Mouse (Mus musculus): ENCODE measurements around the gene Rfxank. TPM values are rescaled to one million over a fixed set of nuclear protein-coding genes. Genes with fewer than 3 reads are reported as not detected.

Gene Rfxank
- polyA plus RNA-seq (2015; fragmentation: Nextera tagmentation; extraction: Ambion mirVana) = 12.5 and 14.3 TPM in 2 replicates

DNA sequence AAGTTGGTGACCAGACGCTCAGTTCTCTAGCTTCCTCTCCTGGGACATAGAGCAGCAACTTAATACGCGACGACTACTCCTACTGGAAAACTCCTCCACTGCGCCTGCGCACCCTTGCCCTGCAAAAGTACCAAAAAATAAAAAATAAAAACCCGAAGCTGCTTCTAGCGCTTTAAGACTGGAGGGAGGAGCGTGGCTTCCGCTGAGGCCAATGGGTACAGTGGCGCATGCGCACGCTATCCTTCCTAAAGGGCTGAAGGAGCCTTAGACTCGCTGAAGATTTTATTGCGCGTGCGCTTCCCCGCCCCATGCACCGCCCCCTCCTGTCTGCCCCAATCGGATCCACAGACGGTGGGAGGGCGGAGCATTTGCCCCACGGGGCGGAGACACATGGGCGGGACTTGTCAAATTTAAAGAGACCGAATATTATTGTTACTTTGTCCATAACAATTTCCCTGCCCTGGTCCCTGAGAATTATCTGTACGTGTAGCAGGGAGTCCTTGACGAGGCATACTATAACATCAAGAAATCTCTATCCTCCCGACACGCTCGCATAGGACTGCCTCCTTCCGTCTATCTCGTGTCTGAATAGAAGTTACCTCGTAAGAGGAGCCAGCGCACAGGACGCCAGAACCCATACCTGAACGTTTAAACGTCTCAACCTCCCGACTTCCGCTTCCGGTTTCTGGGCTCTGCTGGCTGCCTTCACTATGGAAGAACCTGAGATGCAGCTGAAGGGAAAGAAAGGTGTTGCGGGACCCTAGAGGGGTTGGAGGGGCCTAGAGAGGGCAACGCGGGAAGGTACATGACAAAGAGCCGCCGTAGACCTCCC lies at the start of gene Rfxank, which contains the start of the genes Borcs8 and Mef2b:
Gene Rfxank (minus strand): TSS at position 129 of the 832 bp plus-strand sequence.
Gene Borcs8 (plus strand): TSS at position 474 of the 832 bp plus-strand sequence.
Gene Mef2b (plus strand): TSS at position 686 of the 832 bp plus-strand sequence.
- no peaks in the 10 kb centered on the region for H3K9me3 ChIP-seq
- H3K27ac ChIP-seq = peak within 1 kb of the TSS; percentile 89
- ATAC-seq (ENCODE audit: low FRiP score) = peak; percentile 97
- no peaks in the 10 kb centered on the region for H3K27me3 ChIP-seq
- H3K9ac ChIP-seq = peak within 1 kb of the TSS; percentile 89
- peak within 1 kb of the TSS; percentile 83 for H3K4me3 ChIP-seq
- peaks cover 50% of the 10 kb centered on the region for H3K36me3 ChIP-seq
- H3K4me2 ChIP-seq = peak within 1 kb of the TSS; percentile 87
- H3K4me1 ChIP-seq (replicated peaks) = peaks cover 25% of the 10 kb centered on the region
- WGBS = under 1% methylated on average over 46 of the region's 46 CpGs

DNA sequence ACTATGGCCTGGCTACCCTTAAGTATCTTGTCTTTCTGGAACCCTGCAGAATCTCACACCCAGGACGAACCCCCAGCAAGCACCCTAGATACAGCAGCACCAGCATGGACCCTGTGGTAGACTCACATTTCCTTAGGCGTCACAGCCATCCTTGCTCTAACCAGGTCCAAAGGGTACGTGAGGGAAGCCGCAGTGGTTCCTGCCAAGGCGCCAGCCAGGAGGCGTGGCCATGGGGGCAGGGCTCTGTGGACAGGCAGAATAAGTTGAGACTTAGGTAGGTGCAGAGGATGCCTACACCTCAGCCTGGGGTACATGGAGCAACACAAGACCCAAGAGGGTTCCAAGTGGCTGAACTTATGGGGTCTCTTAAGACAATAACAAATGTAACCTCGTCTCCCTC lies 49.8 kb upstream of the Rfxank start:
- no peak overlapping the region for H3K27ac ChIP-seq
- H3K4me1 ChIP-seq (replicated peaks) = peaks cover 5% of the 10 kb centered on the region
- no peaks in the 10 kb centered on the region for H3K27me3 ChIP-seq
- WGBS = 75% methylated on average over 7 of the region's 7 CpGs
- H3K9ac ChIP-seq = no peak overlapping the region
- H3K4me3 ChIP-seq = no peak overlapping the region
- H3K4me2 ChIP-seq = no peak overlapping the region
- H3K9me3 ChIP-seq = no peaks in the 10 kb centered on the region
- no peak for ATAC-seq (ENCODE audit: low FRiP score)
- peaks cover 25% of the 10 kb centered on the region for H3K36me3 ChIP-seq

DNA sequence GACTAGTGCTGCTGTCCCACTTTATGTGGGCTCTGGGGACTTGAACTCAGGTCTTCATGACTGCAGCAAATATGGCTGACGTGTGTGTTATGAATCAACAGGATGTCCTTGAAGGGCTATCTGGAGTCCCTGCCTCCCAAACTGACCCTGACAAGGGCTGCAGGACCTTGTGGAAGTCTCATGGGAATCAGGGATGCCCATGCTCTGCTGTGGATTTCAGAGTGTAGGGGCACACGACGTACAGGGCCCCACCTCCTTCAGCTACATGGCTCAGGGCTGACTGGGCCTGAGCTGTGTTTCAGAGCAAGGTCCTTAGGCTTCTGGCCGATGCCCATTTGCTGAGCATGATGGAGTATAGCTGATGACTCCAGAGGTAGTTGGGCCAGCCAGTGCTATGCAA lies 44.2 kb upstream of the Rfxank start:
- H3K9me3 ChIP-seq = no peaks in the 10 kb centered on the region
- H3K4me2 ChIP-seq = no peak overlapping the region
- no peak for ATAC-seq (ENCODE audit: low FRiP score)
- 88% methylated on average over 4 of the region's 4 CpGs for WGBS
- H3K4me3 ChIP-seq = no peak overlapping the region
- H3K9ac ChIP-seq = no peak overlapping the region
- no peaks in the 10 kb centered on the region for H3K27me3 ChIP-seq
- H3K36me3 ChIP-seq = peaks cover 52% of the 10 kb centered on the region
- H3K4me1 ChIP-seq (replicated peaks) = peaks cover 4% of the 10 kb centered on the region; the same call in 1 of the 2 replicates
- no peak overlapping the region for H3K27ac ChIP-seq

DNA sequence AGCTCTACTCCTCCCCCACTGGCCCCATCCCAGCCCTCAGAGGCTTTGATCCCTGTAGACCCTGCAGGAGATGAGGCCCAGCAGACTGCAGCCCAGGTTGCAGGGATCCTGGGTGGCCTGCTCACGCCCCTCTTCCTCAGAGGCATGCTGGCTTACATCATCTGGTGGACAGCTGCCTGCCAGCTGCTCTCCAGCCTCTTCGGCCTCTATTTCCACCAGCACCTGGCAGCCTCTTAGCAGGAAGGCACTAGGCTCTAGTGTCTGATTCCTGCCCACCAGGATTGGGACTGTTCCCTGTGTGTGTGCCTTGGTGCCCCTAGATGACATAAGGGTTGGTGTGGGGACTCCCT lies 42.9 kb upstream of the Rfxank start:
- peaks cover 4% of the 10 kb centered on the region; the same call in 1 of the 2 replicates for H3K4me1 ChIP-seq (replicated peaks)
- H3K4me2 ChIP-seq = no peak overlapping the region
- H3K36me3 ChIP-seq = peaks cover 51% of the 10 kb centered on the region
- H3K9me3 ChIP-seq = no peaks in the 10 kb centered on the region
- no peak overlapping the region for H3K27ac ChIP-seq
- H3K9ac ChIP-seq = 0 out of 2 replicates have a peak overlapping the region, but pooled peaks have one; percentile 43
- no peak for ATAC-seq (ENCODE audit: low FRiP score)
- WGBS = 60% methylated on average over 2 of the region's 2 CpGs
- H3K4me3 ChIP-seq = no peak overlapping the region
- H3K27me3 ChIP-seq = no peaks in the 10 kb centered on the region

DNA sequence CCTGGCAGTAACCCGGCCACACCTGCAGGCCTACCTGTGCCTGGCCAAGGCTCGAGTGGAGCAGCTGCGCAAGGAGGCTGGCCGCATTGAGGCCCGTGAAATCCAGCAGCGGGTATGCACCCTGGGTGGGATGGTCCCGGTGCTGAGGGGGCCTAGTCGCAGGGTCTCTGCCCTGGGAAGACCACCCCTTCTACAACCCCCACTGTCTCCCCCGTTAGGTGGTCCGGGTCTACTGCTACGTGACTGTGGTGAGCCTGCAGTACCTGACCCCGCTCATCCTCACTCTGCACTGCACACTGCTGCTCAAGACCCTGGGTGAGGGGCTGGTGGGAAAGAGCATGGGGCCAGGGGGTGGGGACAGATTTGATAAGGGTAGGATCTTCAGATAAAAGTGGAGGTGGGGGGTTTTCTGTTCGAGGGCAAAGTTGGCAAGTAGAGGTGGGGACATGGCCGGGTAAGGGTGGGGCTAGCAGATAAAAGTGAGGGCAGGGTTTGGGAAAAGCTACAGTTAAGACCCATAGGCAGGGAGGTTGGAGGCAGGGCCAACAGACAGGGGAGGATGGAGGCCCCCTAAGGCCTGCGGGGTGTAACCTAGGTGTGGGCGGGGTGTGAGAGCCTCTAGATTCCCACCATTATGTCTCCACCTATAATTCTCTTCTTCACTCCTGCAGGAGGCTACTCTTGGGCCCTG lies 42.4 kb upstream of the Rfxank start:
- Histone ChIP-seq H3K4me1 (replicated peaks) (peaks cover 4% of the 10 kb centered on the region; the same call in 1 of the 2 replicates), H3K27me3 (no peaks in the 10 kb centered on the region), H3K4me3 (no peak overlapping the region), H3K9ac (0 out of 2 replicates have a peak overlapping the region, but pooled peaks have one; percentile 43), H3K27ac (no peak overlapping the region), H3K9me3 (no peaks in the 10 kb centered on the region), H3K4me2 (no peak overlapping the region), H3K36me3 (peaks cover 54% of the 10 kb centered on the region)
- ATAC-seq (ENCODE audit: low FRiP score) = 0 out of 2 replicates have a peak, but pooled peaks have one; percentile 9
- 86% methylated on average over 16 of the region's 16 CpGs for WGBS

DNA sequence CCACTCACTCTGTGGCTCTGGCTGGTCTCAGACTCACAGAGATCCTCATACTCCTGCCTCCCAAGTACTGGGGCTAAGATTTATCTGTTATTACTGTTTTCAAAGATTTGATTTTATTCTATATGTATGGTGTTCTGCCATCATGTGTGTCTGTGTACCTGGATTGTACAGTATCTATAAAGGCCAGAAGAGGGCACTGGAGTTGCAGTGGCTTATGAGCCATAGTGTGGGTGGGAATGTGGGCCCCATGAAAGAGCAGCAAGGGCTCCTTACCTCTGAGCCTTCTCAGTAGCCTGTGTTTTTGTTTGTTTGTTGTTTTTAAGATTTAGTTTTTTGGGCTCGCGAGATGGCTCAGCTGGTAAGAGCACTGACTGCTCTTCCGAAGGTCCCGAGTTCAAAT lies 40.1 kb upstream of the Rfxank start:
- H3K4me2 ChIP-seq = no peak overlapping the region
- H3K36me3 ChIP-seq = peaks cover 54% of the 10 kb centered on the region
- ATAC-seq (ENCODE audit: low FRiP score) = no peak
- no peaks in the 10 kb centered on the region for H3K9me3 ChIP-seq
- no peaks in the 10 kb centered on the region for H3K27me3 ChIP-seq
- H3K27ac ChIP-seq = no peak overlapping the region
- WGBS = 96% methylated on average over 4 of the region's 4 CpGs
- peaks cover 8% of the 10 kb centered on the region for H3K4me1 ChIP-seq (replicated peaks)
- H3K4me3 ChIP-seq = no peak overlapping the region
- H3K9ac ChIP-seq = no peak overlapping the region

DNA sequence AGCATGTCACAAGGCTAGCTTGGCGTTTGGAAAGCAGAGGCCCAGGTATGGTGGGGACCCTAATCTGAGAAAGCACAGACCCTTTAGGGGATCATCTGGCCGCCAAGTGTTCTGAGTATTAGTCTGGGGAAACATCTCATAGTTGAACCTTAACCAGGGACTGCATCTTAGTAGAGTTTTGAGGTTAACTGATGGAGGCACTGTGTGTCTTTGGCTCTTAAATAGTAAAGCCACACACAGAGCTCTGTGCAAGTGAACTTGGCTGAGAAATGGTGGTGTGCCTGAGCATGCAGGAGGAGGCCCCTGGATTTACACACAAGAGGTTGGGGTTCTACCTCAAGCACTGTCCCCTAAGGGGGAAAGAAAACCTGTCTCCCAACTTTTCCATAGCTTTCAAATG lies 39.3 kb upstream of the Rfxank start:
- H3K27me3 ChIP-seq = no peaks in the 10 kb centered on the region
- no peak overlapping the region for H3K27ac ChIP-seq
- H3K4me2 ChIP-seq = no peak overlapping the region
- no peak overlapping the region for H3K9ac ChIP-seq
- peaks cover 53% of the 10 kb centered on the region for H3K36me3 ChIP-seq
- no peak overlapping the region for H3K4me3 ChIP-seq
- WGBS = 88% methylated on average over 2 of the region's 2 CpGs
- ATAC-seq (ENCODE audit: low FRiP score) = no peak
- peaks cover 17% of the 10 kb centered on the region for H3K4me1 ChIP-seq (replicated peaks)
- H3K9me3 ChIP-seq = no peaks in the 10 kb centered on the region

DNA sequence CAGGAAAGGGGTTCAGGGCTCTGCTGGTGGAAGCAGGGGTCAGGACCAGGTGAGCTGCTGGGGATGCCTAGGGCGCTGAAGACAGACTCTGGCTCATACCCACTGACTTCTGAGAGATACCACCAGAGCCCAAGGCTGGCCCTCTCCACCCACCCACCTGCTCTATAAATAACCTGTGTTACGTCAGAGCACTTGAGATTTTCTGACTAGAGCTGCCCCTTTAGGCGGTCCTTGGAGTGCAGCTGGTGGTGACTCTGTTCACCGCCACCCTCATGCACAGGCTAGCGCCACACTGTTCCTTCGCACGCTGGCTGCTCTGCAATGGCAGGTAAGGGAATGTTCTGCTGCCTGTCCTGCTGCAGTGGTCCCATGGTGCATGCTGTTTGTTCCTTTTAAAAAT lies 35.1 kb upstream of the Rfxank start:
- no peak for ATAC-seq (ENCODE audit: low FRiP score)
- Histone ChIP-seq H3K4me2 (no peak overlapping the region), H3K27me3 (0 out of 2 replicates have a peak, but pooled peaks cover 2% of the 10 kb centered on the region), H3K36me3 (peaks cover 20% of the 10 kb centered on the region), H3K9me3 (no peaks in the 10 kb centered on the region), H3K4me1 (replicated peaks) (peaks cover 28% of the 10 kb centered on the region), H3K9ac (peak overlapping the region; percentile 35), H3K27ac (no peak overlapping the region), H3K4me3 (no peak overlapping the region)
- WGBS = 91% methylated on average over 7 of the region's 7 CpGs

DNA sequence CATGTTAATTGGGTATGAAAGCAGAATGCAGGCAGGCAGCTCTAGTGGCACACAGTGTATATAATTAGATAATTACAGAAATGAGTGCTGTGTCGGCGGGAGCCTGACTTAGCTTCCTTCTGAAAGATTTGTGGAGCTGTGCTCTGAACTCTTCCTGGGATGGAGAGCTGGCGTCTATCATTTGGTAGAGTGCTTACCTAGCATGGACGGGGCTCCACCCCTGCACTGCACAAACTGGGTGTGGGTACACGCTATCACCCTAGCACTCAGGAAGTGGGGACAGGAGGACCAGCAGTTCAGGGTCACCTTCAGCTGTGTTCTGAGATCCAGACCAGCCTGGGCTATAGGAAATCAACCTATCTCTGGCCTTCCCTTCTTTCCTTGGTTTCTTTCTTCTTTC lies 34.4 kb upstream of the Rfxank start:
- H3K4me3 ChIP-seq = peak overlapping the region; percentile 66; the same call in 1 of the 2 replicates
- WGBS = 85% methylated on average over 5 of the region's 5 CpGs
- H3K36me3 ChIP-seq = peaks cover 15% of the 10 kb centered on the region
- H3K27ac ChIP-seq = no peak overlapping the region
- peaks cover 28% of the 10 kb centered on the region for H3K4me1 ChIP-seq (replicated peaks)
- no peak for ATAC-seq (ENCODE audit: low FRiP score)
- no peaks in the 10 kb centered on the region for H3K9me3 ChIP-seq
- peak overlapping the region; percentile 56 for H3K4me2 ChIP-seq
- H3K27me3 ChIP-seq = 0 out of 2 replicates have a peak, but pooled peaks cover 4% of the 10 kb centered on the region
- peak overlapping the region; percentile 78 for H3K9ac ChIP-seq

DNA sequence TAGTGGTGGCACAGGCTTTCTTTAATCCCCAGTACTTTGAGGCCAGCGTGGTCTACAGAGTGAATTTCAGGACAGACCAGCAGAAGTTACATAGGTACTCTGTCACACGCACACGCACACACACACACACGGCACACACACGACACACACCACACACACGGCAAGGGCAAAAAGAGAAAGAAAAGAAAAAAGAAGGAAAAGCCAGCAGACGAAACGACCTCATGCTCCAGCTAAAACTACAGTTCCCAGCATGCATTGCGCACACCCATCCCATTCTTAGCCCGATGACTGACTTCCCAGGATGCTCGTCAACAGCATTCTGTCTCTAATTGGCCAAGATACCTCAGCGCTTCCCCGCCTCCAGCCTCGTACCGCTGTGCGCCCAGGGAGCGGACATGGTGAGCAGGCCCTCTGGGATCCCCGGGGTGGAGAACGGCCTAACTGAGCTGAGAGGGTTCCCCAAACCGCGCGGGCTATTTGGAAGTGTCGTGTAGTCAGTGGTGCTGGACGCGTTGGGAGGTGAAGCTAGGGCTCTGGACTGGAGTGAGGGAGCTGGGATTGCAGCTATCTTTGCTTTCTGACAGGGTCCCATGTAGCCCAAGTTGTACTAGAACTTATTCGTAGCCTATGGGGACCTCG lies 33.2 kb upstream of the Rfxank start, which contains the start of gene Tmem161a:
Gene Tmem161a (plus strand): TSS at position 314 of the 639 bp plus-strand sequence.
- H3K36me3 ChIP-seq = peaks cover 6% of the 10 kb centered on the region
- H3K9me3 ChIP-seq = no peaks in the 10 kb centered on the region
- H3K4me2 ChIP-seq = peak within 1 kb of the TSS; percentile 56
- 2% methylated on average over 27 of the region's 27 CpGs for WGBS
- peaks cover 13% of the 10 kb centered on the region; the same call in 1 of the 2 replicates for H3K27me3 ChIP-seq
- H3K27ac ChIP-seq = peak within 1 kb of the TSS; percentile 69
- H3K4me3 ChIP-seq = peak within 1 kb of the TSS; percentile 66
- peaks cover 28% of the 10 kb centered on the region for H3K4me1 ChIP-seq (replicated peaks)
- ATAC-seq (ENCODE audit: low FRiP score) = peak; percentile 95
- H3K9ac ChIP-seq = peak within 1 kb of the TSS; percentile 78

DNA sequence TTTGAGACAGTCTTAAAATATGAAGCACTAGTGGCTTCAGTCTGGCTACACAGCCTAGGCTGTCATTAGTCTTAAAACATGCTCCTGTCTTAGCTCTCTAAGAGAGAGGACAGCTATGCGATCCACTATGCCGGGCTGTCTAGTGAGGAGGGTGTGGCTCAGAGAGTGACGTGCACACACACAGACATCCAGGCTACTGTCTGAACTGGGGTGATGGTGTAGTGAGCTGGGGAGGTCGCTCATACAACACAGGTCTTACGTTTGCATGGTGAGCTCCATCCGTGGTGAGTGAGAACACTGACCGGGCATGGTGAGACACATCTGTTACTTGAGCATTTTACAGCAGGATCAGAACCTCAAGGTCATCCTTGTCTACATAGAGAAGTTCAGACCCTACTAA lies 32.3 kb upstream of the Rfxank start:
- Histone ChIP-seq H3K4me2 (no peak overlapping the region), H3K4me3 (no peak overlapping the region), H3K27ac (no peak overlapping the region), H3K9me3 (no peaks in the 10 kb centered on the region), H3K4me1 (replicated peaks) (peaks cover 35% of the 10 kb centered on the region), H3K36me3 (no peaks in the 10 kb centered on the region; the same call in none of the 2 replicates), H3K27me3 (peaks cover 16% of the 10 kb centered on the region; the same call in 1 of the 2 replicates), H3K9ac (no peak overlapping the region)
- ATAC-seq (ENCODE audit: low FRiP score) = no peak
- 90% methylated on average over 7 of the region's 7 CpGs for WGBS

DNA sequence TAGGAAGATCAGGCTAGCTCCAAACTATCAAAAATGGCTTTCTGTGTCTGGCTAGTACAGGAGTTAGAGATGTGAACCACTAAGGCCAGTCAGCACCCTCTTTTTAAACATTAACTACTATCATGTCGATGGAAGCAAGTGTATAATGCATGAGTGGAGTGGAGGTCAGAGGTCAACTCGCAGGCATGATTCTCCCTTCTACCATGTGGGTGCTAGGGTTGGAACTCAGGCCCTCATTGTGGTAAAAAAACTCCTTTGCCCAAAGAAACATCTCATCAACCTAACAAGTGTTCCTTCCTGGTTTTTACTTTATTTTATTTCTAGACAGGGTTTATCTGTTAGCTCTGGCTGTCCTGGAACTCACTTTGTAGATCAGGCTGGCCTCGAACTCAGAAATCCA lies 31.8 kb upstream of the Rfxank start:
- no peak for ATAC-seq (ENCODE audit: low FRiP score)
- H3K9me3 ChIP-seq = no peaks in the 10 kb centered on the region
- no peaks in the 10 kb centered on the region; the same call in none of the 2 replicates for H3K36me3 ChIP-seq
- H3K4me2 ChIP-seq = no peak overlapping the region
- H3K4me3 ChIP-seq = no peak overlapping the region
- peaks cover 21% of the 10 kb centered on the region for H3K27me3 ChIP-seq
- 67% methylated on average over 3 of the region's 3 CpGs for WGBS
- peaks cover 35% of the 10 kb centered on the region for H3K4me1 ChIP-seq (replicated peaks)
- H3K9ac ChIP-seq = no peak overlapping the region
- H3K27ac ChIP-seq = no peak overlapping the region

Data from hindbrain, embryonic 13.5 days (tissue).